Mouse (Mus musculus): ENCODE data around the gene Acsl4. TPM values are rescaled to one million over a fixed set of nuclear protein-coding genes. Genes with fewer than 3 reads are reported as not detected.

The Acsl4 gene
- polyA plus RNA-seq, 1 experiment from 2014 or later: 10.1 TPM

Other genes with a start within 250 kb of the Acsl4 start
- gene Gucy2f, start 193.6 kb downstream of the Acsl4 start, polyA plus RNA-seq (2015; fragmentation: Nextera tagmentation; extraction: Ambion mirVana): not detected in 2 replicates
- 23.2 and 24.3 TPM in 2 replicates for gene Nxt2, start 163.8 kb downstream of the Acsl4 start, polyA plus RNA-seq (2015; fragmentation: Nextera tagmentation; extraction: Ambion mirVana)
- gene Kcne1l, start 84.2 kb downstream of the Acsl4 start, polyA plus RNA-seq (2015; fragmentation: Nextera tagmentation; extraction: Ambion mirVana): 31.2 and 34.8 TPM in 2 replicates

All from intestine, embryonic 16.5 days (tissue).